Mouse (Mus musculus) heart, adult 2 months (tissue): ENCODE results near the gene Rb1.

Source experiments
- CTCF ChIP-seq: fragments of 200-600 bp; IDR thresholded peaks from 2 replicates; pipeline ENCODE4 v1.8.1; 2022; ENCODE audit warnings: antibody characterized with exemption, mild to moderate bottlenecking, moderate library complexity
- POLR2A ChIP-seq: fragments of 200-500 bp; IDR thresholded peaks from 2 replicates; pipeline ENCODE4 v1.6.1; 2011; ENCODE audit warnings: mild to moderate bottlenecking, low read depth, low read length, control low read depth; ENCODE audit not compliant: insufficient read depth

DNA sequence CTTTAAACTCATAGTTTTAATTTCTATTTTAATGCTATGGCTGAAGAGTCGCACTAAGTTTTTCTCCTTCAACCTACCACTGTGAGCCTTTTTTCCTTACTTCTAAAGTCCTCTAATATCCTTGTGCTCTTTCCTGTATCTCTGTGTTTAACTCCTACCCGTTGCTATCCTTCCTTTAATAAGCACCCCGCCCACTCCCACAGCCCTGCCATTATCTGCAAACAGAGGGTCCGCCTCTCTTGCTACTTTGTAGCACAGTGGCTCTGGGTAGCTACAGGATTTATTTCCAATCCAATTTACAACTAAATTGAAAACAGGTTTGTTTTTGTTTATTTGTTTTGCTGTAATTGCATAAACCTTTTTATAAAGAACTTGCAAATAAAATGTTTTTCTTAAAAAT is 23.8 kb downstream of the Rb1 start:
- TF ChIP-seq POLR2A (no peak), CTCF (no peak)
